Mouse (Mus musculus): Measurements from ENCODE around the gene Magoh.

- TF ChIP-seq CTCF (IDR thresholded peaks at IDR 0.05; ENCODE audit: control insufficient read depth, insufficient read depth, insufficient replicate concordance, low read depth, low read length) = no peak
- no peak for TF ChIP-seq POLR2A (IDR thresholded peaks at IDR 0.05; ENCODE audit: control insufficient read depth, low read depth, low read length)
Observed at GRCm38 (mm10) chr4:107849621-107850020, 29.9 kb upstream of the Magoh start.
